Mouse (Mus musculus): ENCODE results near the gene Hmx1. TPM values are rescaled to one million over a fixed set of nuclear protein-coding genes. Genes with fewer than 3 reads are reported as not detected.

Gene Hmx1
- total and polyA plus RNA-seq, 3 experiments: not detected

DNA sequence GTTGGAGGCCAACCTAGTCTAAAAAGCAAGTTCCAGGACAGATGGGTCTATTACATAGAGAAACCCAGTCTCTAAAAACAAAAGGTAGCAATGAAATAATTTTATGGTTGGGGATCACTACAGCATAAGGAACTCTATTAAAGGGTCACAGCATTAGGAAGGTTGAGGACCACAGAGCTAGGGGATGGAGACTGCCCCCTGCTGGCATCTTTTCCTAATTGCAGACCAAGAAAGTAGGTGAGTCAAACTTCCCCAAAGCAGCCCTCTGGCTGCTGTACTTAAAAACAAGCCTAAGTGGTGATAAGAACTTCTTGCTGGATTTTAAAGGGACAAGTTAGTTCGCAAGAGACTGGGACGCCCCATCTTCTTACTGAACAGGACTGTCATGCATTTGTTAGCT is 9.8 kb upstream of the Hmx1 start:
- Histone ChIP-seq H3K4me1 (ENCODE audit: control insufficient read depth in 1 of 2, insufficient read depth in 2 of 2, low read length in 2 of 2) (no peaks in the 10 kb centered on the region), H3K9me3 (replicated peaks; ENCODE audit: insufficient read depth, low read length) (no peaks in the 10 kb centered on the region), H3K79me2 (ENCODE audit: control insufficient read depth, insufficient read depth, low read length, poor library complexity) (no peaks in the 10 kb centered on the region), H3K27ac (ENCODE audit: control insufficient read depth, low read depth, low read length) (no peak overlapping the region), H3K9ac (ENCODE audit: control insufficient read depth, low read depth, low read length, poor library complexity, severe bottlenecking) (no peak overlapping the region), H3K27me3 (ENCODE audit: control insufficient read depth in 1 of 2, insufficient read depth in 2 of 2, low read length in 2 of 2) (no peaks in the 10 kb centered on the region), H3K36me3 (ENCODE audit: control insufficient read depth in 1 of 2, insufficient read depth in 2 of 2, low read length in 2 of 2) (no peaks in the 10 kb centered on the region), H3K4me3 (ENCODE audit: control insufficient read depth in 1 of 2, insufficient read depth in 1 of 2, low read depth in 2 of 2, low read length in 2 of 2) (no peak overlapping the region)
- TF ChIP-seq TAL1 (IDR thresholded peaks at IDR 0.05; ENCODE audit: low read length) (no peak), KAT2A (conservative IDR thresholded peaks at IDR 0.05; ENCODE audit: low read depth, low read length) (no peak), POLR2AphosphoS2 (IDR thresholded peaks at IDR 0.05; ENCODE audit: low read length) (no peak), POLR2AphosphoS5 (IDR thresholded peaks at IDR 0.05; ENCODE audit: borderline replicate concordance, low read depth, low read length) (no peak), CHD1 (IDR thresholded peaks at IDR 0.05; ENCODE audit: low read depth, low read length) (no peak), NRF1 (IDR thresholded peaks at IDR 0.05; ENCODE audit: insufficient read depth, low read depth, low read length, poor library complexity, severe bottlenecking) (no peak), TCF12 (IDR thresholded peaks at IDR 0.05; ENCODE audit: low read depth, low read length) (no peak), MYB (IDR thresholded peaks at IDR 0.05; ENCODE audit: low read depth, low read length) (no peak), ZKSCAN1 (IDR thresholded peaks at IDR 0.05; ENCODE audit: low read depth, low read length) (no peak), E2F4 (IDR thresholded peaks at IDR 0.05; ENCODE audit: borderline replicate concordance, low read depth, low read length) (no peak), TBP (IDR thresholded peaks at IDR 0.05; ENCODE audit: low read depth, low read length) (no peak), ETS1 (IDR thresholded peaks at IDR 0.05; ENCODE audit: low read depth, low read length) (no peak), MEF2A (IDR thresholded peaks at IDR 0.05; ENCODE audit: extremely low read depth, insufficient replicate concordance, low read depth, low read length, poor library complexity, severe bottlenecking) (no peak), ZMIZ1 (IDR thresholded peaks at IDR 0.05; ENCODE audit: low read depth, low read length) (no peak)
- DNase-seq (ENCODE audit: low read depth, low spot score): no peak

DNA sequence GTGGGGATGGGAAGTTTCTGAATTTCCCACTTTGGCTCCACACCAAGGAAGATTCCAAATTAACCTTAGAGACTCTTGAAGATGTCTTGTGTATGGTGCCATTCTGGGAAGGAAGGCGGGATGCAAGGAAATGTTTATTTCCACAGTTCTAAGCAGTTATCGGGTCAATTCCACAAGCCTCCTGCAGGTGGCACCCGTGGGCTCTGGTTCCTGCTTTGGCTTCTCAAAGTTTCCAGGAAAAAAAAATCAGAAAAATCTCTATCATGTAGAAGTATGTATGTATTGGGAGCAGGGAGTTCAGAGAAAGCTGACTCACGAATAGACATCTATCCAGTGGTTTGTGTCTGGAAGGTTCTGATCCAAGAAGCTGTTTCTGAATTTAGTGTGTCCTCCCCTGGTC is 9.1 kb upstream of the Hmx1 start:
- Histone ChIP-seq H3K79me2 (ENCODE audit: control insufficient read depth, insufficient read depth, low read length, poor library complexity) (no peaks in the 10 kb centered on the region), H3K9me3 (replicated peaks; ENCODE audit: insufficient read depth, low read length) (no peaks in the 10 kb centered on the region), H3K4me3 (ENCODE audit: control insufficient read depth in 1 of 2, insufficient read depth in 1 of 2, low read depth in 2 of 2, low read length in 2 of 2) (no peak overlapping the region), H3K9ac (ENCODE audit: control insufficient read depth, low read depth, low read length, poor library complexity, severe bottlenecking) (no peak overlapping the region), H3K4me1 (ENCODE audit: control insufficient read depth in 1 of 2, insufficient read depth in 2 of 2, low read length in 2 of 2) (no peaks in the 10 kb centered on the region), H3K36me3 (ENCODE audit: control insufficient read depth in 1 of 2, insufficient read depth in 2 of 2, low read length in 2 of 2) (no peaks in the 10 kb centered on the region), H3K27ac (ENCODE audit: control insufficient read depth, low read depth, low read length) (no peak overlapping the region), H3K27me3 (ENCODE audit: control insufficient read depth in 1 of 2, insufficient read depth in 2 of 2, low read length in 2 of 2) (no peaks in the 10 kb centered on the region)
- TF ChIP-seq ZKSCAN1 (IDR thresholded peaks at IDR 0.05; ENCODE audit: low read depth, low read length) (no peak), CTCF (IDR thresholded peaks at IDR 0.05 in 2 of 3, conservative IDR thresholded peaks at IDR 0.05 in 1 of 3; ENCODE audit: control insufficient read depth in 1 of 3, insufficient read depth in 1 of 3, low read depth in 2 of 3, low read length in 3 of 3, poor library complexity in 1 of 3, severe bottlenecking in 1 of 3) (peak; percentile 30 to 43 (median 41)), POLR2AphosphoS2 (IDR thresholded peaks at IDR 0.05; ENCODE audit: low read length) (no peak), NELFE (IDR thresholded peaks at IDR 0.05; ENCODE audit: low read depth, low read length) (no peak), CHD1 (IDR thresholded peaks at IDR 0.05; ENCODE audit: low read depth, low read length) (no peak), CHD2 (IDR thresholded peaks at IDR 0.05; ENCODE audit: low read length) (no peak), SMC3 (IDR thresholded peaks at IDR 0.05; ENCODE audit: low read depth, low read length) (no peak), MAX (IDR thresholded peaks at IDR 0.05; ENCODE audit: low read length) (no peak), RAD21 (IDR thresholded peaks at IDR 0.05; ENCODE audit: low read depth, low read length) (peak; percentile 12), RCOR1 (IDR thresholded peaks at IDR 0.05; ENCODE audit: low read depth, low read length) (no peak), KAT2A (conservative IDR thresholded peaks at IDR 0.05; ENCODE audit: low read depth, low read length) (no peak), MYC (IDR thresholded peaks at IDR 0.05; ENCODE audit: low read depth, low read length) (no peak), TBP (IDR thresholded peaks at IDR 0.05; ENCODE audit: low read depth, low read length) (no peak), ZC3H11A (IDR thresholded peaks at IDR 0.05; ENCODE audit: low read depth, low read length) (no peak), POLR2A (IDR thresholded peaks at IDR 0.05; ENCODE audit: control insufficient read depth in 1 of 2, insufficient read depth in 1 of 2, low read depth in 1 of 2, low read length in 2 of 2, poor library complexity in 1 of 2) (no peak)
- DNase-seq (ENCODE audit: low read depth, low spot score): peak; percentile 6

Data from MEL (cell line).